Mouse (Mus musculus): Measurements from ENCODE around the gene Pnliprp1. TPM values are rescaled to one million over a fixed set of nuclear protein-coding genes. Genes with fewer than 3 reads are reported as not detected.

The Pnliprp1 gene
- 2,358 and 2,787 TPM in 2 replicates for polyA plus RNA-seq (2015; fragmentation: Nextera tagmentation; extraction: Ambion mirVana)

GRCm38 (mm10) chr19:58728445-58729031, at the start of gene Pnliprp1:
TSS of gene Pnliprp1 (plus strand) at chr19:58728887.
- Histone ChIP-seq H3K4me1 (ENCODE audit: control insufficient read depth, insufficient read depth, low read length) (peaks cover 17% of the 10 kb centered on the region), H3K9ac (ENCODE audit: low read depth, low read length) (no peak within 1 kb of the TSS), H3K4me3 (ENCODE audit: low read length) (no peak within 1 kb of the TSS), H3K9me3 (ENCODE audit: control insufficient read depth, low read length) (no peaks in the 10 kb centered on the region), H3K36me3 (ENCODE audit: control insufficient read depth, insufficient read depth, low read length) (no peaks in the 10 kb centered on the region), H3K4me2 (ENCODE audit: low read depth, low read length) (0 out of 2 replicates have a peak within 1 kb of the TSS, but pooled peaks have one; percentile 3), H3K27ac (ENCODE audit: low read length) (peak within 1 kb of the TSS; percentile 64; the same call in 1 of the 2 replicates), H3K27me3 (replicated peaks; ENCODE audit: control insufficient read depth, insufficient read depth, low read length) (no peaks in the 10 kb centered on the region)
- WGBS: 34% methylated on average over 5 of the region's 5 CpGs
- peak; percentile 60 for ATAC-seq

- H3K27ac ChIP-seq (ENCODE audit: low read length): no peak overlapping the region
- no peak overlapping the region for H3K9ac ChIP-seq (ENCODE audit: low read depth, low read length)
- H3K4me3 ChIP-seq (ENCODE audit: low read length): no peak overlapping the region
- peak; percentile 91 for ATAC-seq
- WGBS: 32% methylated on average over 1 of the region's 1 CpGs
- H3K9me3 ChIP-seq (ENCODE audit: control insufficient read depth, low read length): no peaks in the 10 kb centered on the region
- no peaks in the 10 kb centered on the region for H3K27me3 ChIP-seq (replicated peaks; ENCODE audit: control insufficient read depth, insufficient read depth, low read length)
- peaks cover 5% of the 10 kb centered on the region; the same call in 1 of the 2 replicates for H3K4me1 ChIP-seq (ENCODE audit: control insufficient read depth, insufficient read depth, low read length)
- no peak overlapping the region for H3K4me2 ChIP-seq (ENCODE audit: low read depth, low read length)
- H3K36me3 ChIP-seq (ENCODE audit: control insufficient read depth, insufficient read depth, low read length): no peaks in the 10 kb centered on the region
Observed at GRCm38 (mm10) chr19:58688933-58689332, 39.8 kb upstream of the Pnliprp1 start.

GRCm38 (mm10) chr19:58695314-58695713, 33.4 kb upstream of the Pnliprp1 start:
- H3K36me3 ChIP-seq (ENCODE audit: control insufficient read depth, insufficient read depth, low read length): no peaks in the 10 kb centered on the region
- H3K9me3 ChIP-seq (ENCODE audit: control insufficient read depth, low read length): no peaks in the 10 kb centered on the region
- H3K4me3 ChIP-seq (ENCODE audit: low read length): no peak overlapping the region
- no peak overlapping the region for H3K27ac ChIP-seq (ENCODE audit: low read length)
- H3K9ac ChIP-seq (ENCODE audit: low read depth, low read length): no peak overlapping the region
- no peaks in the 10 kb centered on the region for H3K4me1 ChIP-seq (ENCODE audit: control insufficient read depth, insufficient read depth, low read length)
- peak; percentile 63; the same call in 1 of the 2 replicates for ATAC-seq
- no peak overlapping the region for H3K4me2 ChIP-seq (ENCODE audit: low read depth, low read length)
- WGBS: 54% methylated on average over 3 of the region's 3 CpGs
- H3K27me3 ChIP-seq (replicated peaks; ENCODE audit: control insufficient read depth, insufficient read depth, low read length): no peaks in the 10 kb centered on the region

GRCm38 (mm10) chr19:58696235-58696634, 32.5 kb upstream of the Pnliprp1 start:
- H3K4me2 ChIP-seq (ENCODE audit: low read depth, low read length): no peak overlapping the region
- no peaks in the 10 kb centered on the region for H3K36me3 ChIP-seq (ENCODE audit: control insufficient read depth, insufficient read depth, low read length)
- H3K4me3 ChIP-seq (ENCODE audit: low read length): no peak overlapping the region
- 71% methylated on average over 2 of the region's 2 CpGs for WGBS
- no peaks in the 10 kb centered on the region for H3K9me3 ChIP-seq (ENCODE audit: control insufficient read depth, low read length)
- H3K4me1 ChIP-seq (ENCODE audit: control insufficient read depth, insufficient read depth, low read length): no peaks in the 10 kb centered on the region
- no peak overlapping the region for H3K27ac ChIP-seq (ENCODE audit: low read length)
- no peaks in the 10 kb centered on the region for H3K27me3 ChIP-seq (replicated peaks; ENCODE audit: control insufficient read depth, insufficient read depth, low read length)
- ATAC-seq: peak; percentile 77
- no peak overlapping the region for H3K9ac ChIP-seq (ENCODE audit: low read depth, low read length)

GRCm38 (mm10) chr19:58704556-58704955, 24.1 kb upstream of the Pnliprp1 start:
- WGBS: 78% methylated on average over 4 of the region's 4 CpGs
- Histone ChIP-seq H3K4me1 (ENCODE audit: control insufficient read depth, insufficient read depth, low read length) (no peaks in the 10 kb centered on the region), H3K27me3 (replicated peaks; ENCODE audit: control insufficient read depth, insufficient read depth, low read length) (no peaks in the 10 kb centered on the region), H3K4me2 (ENCODE audit: low read depth, low read length) (no peak overlapping the region), H3K4me3 (ENCODE audit: low read length) (no peak overlapping the region), H3K9me3 (ENCODE audit: control insufficient read depth, low read length) (no peaks in the 10 kb centered on the region), H3K27ac (ENCODE audit: low read length) (no peak overlapping the region), H3K9ac (ENCODE audit: low read depth, low read length) (no peak overlapping the region), H3K36me3 (ENCODE audit: control insufficient read depth, insufficient read depth, low read length) (no peaks in the 10 kb centered on the region)
- no peak for ATAC-seq

GRCm38 (mm10) chr19:58708611-58709010, 20.1 kb upstream of the Pnliprp1 start:
- ATAC-seq: no peak
- 73% methylated on average over 3 of the region's 3 CpGs for WGBS
- H3K4me3 ChIP-seq (ENCODE audit: low read length): no peak overlapping the region
- H3K36me3 ChIP-seq (ENCODE audit: control insufficient read depth, insufficient read depth, low read length): no peaks in the 10 kb centered on the region
- no peak overlapping the region for H3K27ac ChIP-seq (ENCODE audit: low read length)
- no peaks in the 10 kb centered on the region for H3K9me3 ChIP-seq (ENCODE audit: control insufficient read depth, low read length)
- no peak overlapping the region for H3K9ac ChIP-seq (ENCODE audit: low read depth, low read length)
- no peaks in the 10 kb centered on the region for H3K27me3 ChIP-seq (replicated peaks; ENCODE audit: control insufficient read depth, insufficient read depth, low read length)
- H3K4me2 ChIP-seq (ENCODE audit: low read depth, low read length): no peak overlapping the region
- H3K4me1 ChIP-seq (ENCODE audit: control insufficient read depth, insufficient read depth, low read length): no peaks in the 10 kb centered on the region

- ATAC-seq: no peak
Observed at GRCm38 (mm10) chr19:58717925-58718324, 10.8 kb upstream of the Pnliprp1 start.

GRCm38 (mm10) chr19:58720439-58720838, 8.2 kb upstream of the Pnliprp1 start:
- H3K36me3 ChIP-seq (ENCODE audit: control insufficient read depth, insufficient read depth, low read length): no peaks in the 10 kb centered on the region
- H3K4me2 ChIP-seq (ENCODE audit: low read depth, low read length): no peak overlapping the region
- H3K4me1 ChIP-seq (ENCODE audit: control insufficient read depth, insufficient read depth, low read length): no peaks in the 10 kb centered on the region
- no peaks in the 10 kb centered on the region for H3K27me3 ChIP-seq (replicated peaks; ENCODE audit: control insufficient read depth, insufficient read depth, low read length)
- no peak overlapping the region for H3K27ac ChIP-seq (ENCODE audit: low read length)
- H3K4me3 ChIP-seq (ENCODE audit: low read length): no peak overlapping the region
- peak; percentile 68 for ATAC-seq
- H3K9ac ChIP-seq (ENCODE audit: low read depth, low read length): no peak overlapping the region
- no peaks in the 10 kb centered on the region for H3K9me3 ChIP-seq (ENCODE audit: control insufficient read depth, low read length)

More at GRCm38 (mm10) chr19:58717925-58718324, 10.8 kb upstream of the Pnliprp1 start:
- no peak overlapping the region for H3K27ac ChIP-seq (ENCODE audit: low read length)
- WGBS: 59% methylated on average over 4 of the region's 4 CpGs
- no peaks in the 10 kb centered on the region for H3K4me1 ChIP-seq (ENCODE audit: control insufficient read depth, insufficient read depth, low read length)
- no peak overlapping the region for H3K4me2 ChIP-seq (ENCODE audit: low read depth, low read length)
- no peaks in the 10 kb centered on the region for H3K27me3 ChIP-seq (replicated peaks; ENCODE audit: control insufficient read depth, insufficient read depth, low read length)
- no peaks in the 10 kb centered on the region for H3K36me3 ChIP-seq (ENCODE audit: control insufficient read depth, insufficient read depth, low read length)
- H3K9me3 ChIP-seq (ENCODE audit: control insufficient read depth, low read length): no peaks in the 10 kb centered on the region
- no peak overlapping the region for H3K4me3 ChIP-seq (ENCODE audit: low read length)
- H3K9ac ChIP-seq (ENCODE audit: low read depth, low read length): no peak overlapping the region

- Histone ChIP-seq H3K27me3 (replicated peaks; ENCODE audit: control insufficient read depth, insufficient read depth, low read length) (no peaks in the 10 kb centered on the region), H3K4me3 (ENCODE audit: low read length) (no peak overlapping the region), H3K4me1 (ENCODE audit: control insufficient read depth, insufficient read depth, low read length) (peaks cover 17% of the 10 kb centered on the region), H3K9ac (ENCODE audit: low read depth, low read length) (no peak overlapping the region), H3K4me2 (ENCODE audit: low read depth, low read length) (no peak overlapping the region), H3K27ac (ENCODE audit: low read length) (no peak overlapping the region), H3K36me3 (ENCODE audit: control insufficient read depth, insufficient read depth, low read length) (no peaks in the 10 kb centered on the region), H3K9me3 (ENCODE audit: control insufficient read depth, low read length) (no peaks in the 10 kb centered on the region)
- no peak for ATAC-seq
- 63% methylated on average over 5 of the region's 5 CpGs for WGBS
Observed at GRCm38 (mm10) chr19:58726551-58726950, 2.1 kb upstream of the Pnliprp1 start.

- Histone ChIP-seq H3K4me1 (ENCODE audit: control insufficient read depth, insufficient read depth, low read length) (peaks cover 17% of the 10 kb centered on the region), H3K27me3 (replicated peaks; ENCODE audit: control insufficient read depth, insufficient read depth, low read length) (no peaks in the 10 kb centered on the region), H3K36me3 (ENCODE audit: control insufficient read depth, insufficient read depth, low read length) (no peaks in the 10 kb centered on the region), H3K27ac (ENCODE audit: low read length) (peak overlapping the region; percentile 64; the same call in 1 of the 2 replicates), H3K9me3 (ENCODE audit: control insufficient read depth, low read length) (no peaks in the 10 kb centered on the region), H3K4me2 (ENCODE audit: low read depth, low read length) (0 out of 2 replicates have a peak overlapping the region, but pooled peaks have one; percentile 3), H3K4me3 (ENCODE audit: low read length) (no peak overlapping the region), H3K9ac (ENCODE audit: low read depth, low read length) (no peak overlapping the region)
- 57% methylated on average over 5 of the region's 5 CpGs for whole genome bisulfite sequencing
- peak; percentile 61 for ATAC-seq
Observed at GRCm38 (mm10) chr19:58727756-58728155, 931 bp upstream of the Pnliprp1 start.
